Mouse (Mus musculus) large intestine, adult 2 months (tissue): ENCODE results near the gene Adi1. TPM values are rescaled to one million over a fixed set of nuclear protein-coding genes. Genes with fewer than 3 reads are reported as not detected.

Experiments
- polyA plus RNA-seq: library from polyadenylated mRNA; depleted of rRNA; stranded (reverse); fragments of >200 nt; gene quantifications from 2 replicates; pipeline ENCODE4 v1.2.3, GENCODE M21; 2012; rRNA removed

Adi1 gene
- polyA plus RNA-seq, 1 experiment: 11.6 TPM

Other genes with a start within 250 kb of the Adi1 start
- not detected in 2 replicates for gene Dcdc2c, start 122.8 kb upstream of the Adi1 start, polyA plus RNA-seq
- gene Allc, start 92.7 kb upstream of the Adi1 start, polyA plus RNA-seq: not detected in 2 replicates
- gene Colec11, start 51.9 kb upstream of the Adi1 start, polyA plus RNA-seq: 0.21 and 0.34 TPM in 2 replicates
- gene Rps7, start 39.3 kb upstream of the Adi1 start, polyA plus RNA-seq: 244 and 280 TPM in 2 replicates
- gene Rnaseh1, start 25.6 kb upstream of the Adi1 start, polyA plus RNA-seq: 8.5 and 9.5 TPM in 2 replicates
- gene Trappc12, start 75.2 kb downstream of the Adi1 start, polyA plus RNA-seq: 16.2 and 24.3 TPM in 2 replicates
- 49.0 and 50.0 TPM in 2 replicates for gene Eipr1, start 76.6 kb downstream of the Adi1 start, polyA plus RNA-seq